Comparison of ENCODE assay signal across 8 mouse cellular contexts in the genomic region with DNA sequence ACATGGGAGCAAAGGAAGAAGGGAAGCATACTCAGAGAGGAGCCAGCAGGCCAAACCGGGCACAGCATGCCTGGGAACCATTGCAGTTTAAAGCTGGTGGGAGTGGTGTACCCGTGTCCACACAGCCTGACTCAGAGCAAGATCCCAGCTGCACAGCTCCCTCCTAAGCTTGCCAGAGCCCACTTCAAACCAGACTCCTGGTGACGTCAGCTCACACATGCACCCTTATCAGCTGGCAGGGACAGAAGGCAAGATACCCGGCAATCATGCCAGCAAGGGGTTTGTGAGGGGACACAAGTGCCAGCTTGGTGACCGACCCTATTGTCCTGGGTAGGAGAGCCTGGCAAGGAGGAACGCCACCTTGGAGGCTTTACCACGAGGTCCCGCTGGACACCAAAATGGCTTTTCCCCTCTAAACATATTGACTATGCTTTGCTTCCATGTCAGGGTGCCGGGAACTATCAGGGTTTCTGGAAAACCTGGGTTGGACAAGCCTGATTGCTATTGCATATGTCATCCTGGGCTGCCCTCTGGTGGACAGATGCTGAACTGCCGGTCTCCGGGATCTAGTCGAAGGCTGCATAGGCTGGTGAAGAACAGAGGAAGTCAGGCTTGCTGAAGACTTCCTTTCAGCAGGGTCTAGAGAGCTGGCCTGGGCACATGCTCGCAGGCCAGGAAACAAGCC. TPM values are rescaled to one million over a fixed set of nuclear protein-coding genes. Genes with fewer than 3 reads are reported as not detected.
DNase-seq lines count a peak whose midpoint lies in the region; ATAC-seq and TF ChIP-seq lines count a peak whose summit lies in the region.

No protein-coding gene starts in this region.

- peak; percentile 94 for TF ChIP-seq CTCF in cortical plate, adult 2 months (IDR thresholded peaks at IDR 0.05; ENCODE audit: extremely low read depth, insufficient read depth, low read length)

- peaks cover 8% of the 10 kb centered on the region for H3K4me1 ChIP-seq in cortical plate, adult 2 months (ENCODE audit: control insufficient read depth, insufficient read depth, low read length)

- ATAC-seq in activated CD4-positive, CD25-positive, alpha-beta regulatory T cell, adult 4 months = peak; percentile 65
- peak; percentile 71 for ATAC-seq in megakaryocyte-erythroid progenitor cell, adult 5-6 weeks (replicated peaks; ENCODE audit: low FRiP score, low TSS enrichment, poor library complexity, severe bottlenecking)

- peak; percentile 99 for DNase-seq in gastrocnemius, postnatal 10 days
- DNase-seq in induced T-regulatory cell, adult 2 months (ENCODE audit: low read depth) = peak; percentile 83
- DNase-seq in left cerebral cortex, adult 8-10 months (ENCODE audit: low spot score in 2 of 2) = peak; percentile 91 to 100
- DNase-seq in right cerebral cortex, postnatal 14 days = peak; percentile 100
- DNase-seq in urinary bladder, postnatal 25 days (ENCODE audit: low spot score) = peak; percentile 96

- TF ChIP-seq POLR2A in cortical plate, adult 2 months (IDR thresholded peaks at IDR 0.05; ENCODE audit: extremely low read depth, insufficient read depth, low read length) = peak; percentile 36; the same call in 1 of the 2 replicates

- H3K4me3 ChIP-seq in cortical plate, adult 2 months (ENCODE audit: insufficient read depth, low read length) = 0 out of 2 replicates have a peak overlapping the region, but pooled peaks have one; percentile 2

- H3K27ac ChIP-seq in cortical plate, adult 2 months (ENCODE audit: insufficient read depth, low read length) = peak overlapping the region; percentile 42

RNA-seq across cellular contexts. Expression of a gene that starts 52.0 kb away (rescaled TPM):
- polyA plus RNA-seq in activated CD4-positive, CD25-positive, alpha-beta regulatory T cell, adult 4 months (2017; shearing (Covaris generic)) = not detected
- not detected in 2 replicates for polyA plus RNA-seq in cortical plate, adult 2 months (2012; rRNA removed)
- total RNA-seq in gastrocnemius, postnatal 10 days (2021) = not detected
- not detected for total RNA-seq in left cerebral cortex, adult 8-10 months (2022)
- not detected in 2 replicates for total RNA-seq in megakaryocyte-erythroid progenitor cell, adult 5-6 weeks (2014; fragmentation: Nextera tagmentation)
- total RNA-seq in megakaryocyte-erythroid progenitor cell, adult 5-6 weeks (2017) = not detected in 2 replicates

Comparison
In these comparisons a context has a peak if more than half of its experiments do, and no peak if none do; other contexts are left out.
1. Peak in every context shown above with its lines: DNase-seq, ATAC-seq, H3K4me3 ChIP-seq and H3K27ac ChIP-seq.